Mouse (Mus musculus): ENCODE results near the gene Dlec1. TPM values are rescaled to one million over a fixed set of nuclear protein-coding genes. Genes with fewer than 3 reads are reported as not detected.

Gene Dlec1
- polyA plus RNA-seq (2016; fragmentation: Nextera tagmentation; extraction: Ambion mirVana): 1.4 and 1.9 TPM in 2 replicates

DNA sequence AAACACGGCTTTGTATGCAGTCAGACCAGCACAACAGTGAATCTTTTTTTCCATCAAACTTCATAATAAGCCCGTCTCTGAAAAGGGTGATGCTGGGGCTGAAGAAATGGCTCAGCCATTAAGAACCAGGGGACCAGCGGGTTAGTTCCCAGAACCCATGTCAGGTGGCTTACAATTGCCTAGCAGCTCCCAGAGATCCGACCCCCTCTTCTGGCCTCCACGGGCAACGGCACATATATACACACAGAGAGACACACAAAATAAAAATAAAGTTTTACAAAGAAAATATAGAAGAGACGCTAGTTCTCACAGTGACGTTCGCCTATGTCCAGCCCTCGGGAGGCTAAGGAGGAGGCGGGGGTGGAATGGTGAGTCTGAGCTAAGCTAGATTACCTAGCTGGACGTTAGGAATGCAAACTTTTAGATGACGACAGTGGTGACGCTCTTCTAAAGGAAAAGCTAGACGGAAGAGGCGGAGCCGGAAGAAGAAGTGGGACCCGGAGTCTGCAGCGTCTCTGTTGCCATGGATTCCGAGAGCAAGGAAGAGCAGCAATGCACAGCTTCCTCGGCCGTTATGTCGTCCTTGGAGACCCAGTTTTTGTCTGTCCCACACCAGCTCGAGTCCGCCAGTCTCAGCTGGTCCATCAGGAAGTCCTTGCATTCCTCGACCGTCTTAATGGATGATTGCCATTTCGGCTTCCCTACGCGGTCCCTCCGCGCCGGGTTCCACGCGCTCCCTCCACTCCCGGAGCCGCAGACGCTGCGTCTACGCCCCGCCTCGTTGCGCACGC lies at the start of gene Dlec1:
Dlec1 (plus strand) TSS at position 487 of the 791 bp plus-strand sequence.
- H3K4me3 ChIP-seq: peak within 1 kb of the TSS; percentile 52
- H3K27ac ChIP-seq: no peak within 1 kb of the TSS
- peaks cover 9% of the 10 kb centered on the region for H3K27me3 ChIP-seq
- no peaks in the 10 kb centered on the region for H3K36me3 ChIP-seq
- peaks cover 9% of the 10 kb centered on the region for H3K4me1 ChIP-seq
- peak within 1 kb of the TSS; percentile 60 for H3K4me2 ChIP-seq (replicated peaks)
- H3K9me3 ChIP-seq (replicated peaks): no peaks in the 10 kb centered on the region
- peak within 1 kb of the TSS; percentile 28 for H3K9ac ChIP-seq
- 3% methylated on average over 44 of the region's 44 CpGs for WGBS
- peak; percentile 77 for ATAC-seq (ENCODE audit: low FRiP score)

DNA sequence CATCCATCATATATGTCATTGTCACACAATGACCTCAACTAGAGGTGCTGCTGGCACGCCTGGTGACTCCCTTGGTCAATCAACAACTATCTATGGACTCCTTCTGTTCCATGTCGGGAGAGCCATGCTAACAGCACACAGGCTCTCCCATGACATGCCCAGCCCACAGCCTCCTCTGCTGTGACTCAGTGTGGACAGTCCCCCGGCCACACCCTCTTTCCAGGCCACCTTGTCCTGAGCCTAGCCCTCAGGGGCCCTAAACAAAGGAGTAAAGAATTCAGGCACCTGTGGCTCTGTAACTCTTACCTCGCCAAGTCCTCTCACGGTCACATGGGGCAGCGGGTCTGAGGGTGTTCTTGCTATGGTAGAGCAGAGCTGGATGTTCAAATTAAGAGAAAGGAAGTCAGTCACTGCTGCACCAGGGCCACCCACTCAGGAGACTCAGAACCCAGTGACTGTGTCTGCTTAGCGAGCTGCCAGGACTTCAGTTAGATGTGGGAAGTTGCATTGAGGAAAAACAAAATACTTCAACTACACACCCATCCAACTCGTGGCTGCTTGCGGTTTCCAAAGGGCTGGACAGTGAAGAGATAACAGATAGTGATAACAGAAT lies 48.2 kb upstream of the Dlec1 start:
- Histone ChIP-seq H3K4me3 (no peak overlapping the region), H3K9me3 (replicated peaks) (no peaks in the 10 kb centered on the region), H3K36me3 (no peaks in the 10 kb centered on the region), H3K27me3 (peaks cover 23% of the 10 kb centered on the region), H3K4me1 (peaks cover 21% of the 10 kb centered on the region), H3K27ac (no peak overlapping the region), H3K4me2 (replicated peaks) (no peak overlapping the region), H3K9ac (no peak overlapping the region)
- WGBS: 79% methylated on average over 9 of the region's 9 CpGs
- no peak for ATAC-seq (ENCODE audit: low FRiP score)

DNA sequence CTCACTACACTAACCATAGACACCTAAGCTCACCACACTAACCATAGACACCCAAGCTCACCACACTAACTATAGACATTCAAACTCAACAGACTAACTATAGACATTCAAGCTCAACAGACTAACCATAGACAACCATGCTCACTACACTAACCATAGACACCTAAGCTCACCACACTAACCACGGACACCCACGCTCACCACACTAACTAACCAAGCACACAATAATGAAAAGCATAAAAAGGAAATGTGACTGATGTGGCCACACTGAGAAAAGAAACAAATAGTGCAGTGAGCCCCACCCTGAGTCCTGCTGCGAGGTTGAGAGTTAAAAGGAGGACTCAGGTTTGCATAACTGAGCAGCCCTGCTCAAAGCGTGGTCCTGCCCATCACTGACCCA lies 46.9 kb upstream of the Dlec1 start:
- Histone ChIP-seq H3K9ac (no peak overlapping the region), H3K36me3 (no peaks in the 10 kb centered on the region), H3K4me1 (peaks cover 21% of the 10 kb centered on the region), H3K4me3 (no peak overlapping the region), H3K4me2 (replicated peaks) (no peak overlapping the region), H3K27me3 (peaks cover 23% of the 10 kb centered on the region), H3K27ac (no peak overlapping the region), H3K9me3 (replicated peaks) (no peaks in the 10 kb centered on the region)
- ATAC-seq (ENCODE audit: low FRiP score): no peak
- 84% methylated on average over 4 of the region's 4 CpGs for WGBS

DNA sequence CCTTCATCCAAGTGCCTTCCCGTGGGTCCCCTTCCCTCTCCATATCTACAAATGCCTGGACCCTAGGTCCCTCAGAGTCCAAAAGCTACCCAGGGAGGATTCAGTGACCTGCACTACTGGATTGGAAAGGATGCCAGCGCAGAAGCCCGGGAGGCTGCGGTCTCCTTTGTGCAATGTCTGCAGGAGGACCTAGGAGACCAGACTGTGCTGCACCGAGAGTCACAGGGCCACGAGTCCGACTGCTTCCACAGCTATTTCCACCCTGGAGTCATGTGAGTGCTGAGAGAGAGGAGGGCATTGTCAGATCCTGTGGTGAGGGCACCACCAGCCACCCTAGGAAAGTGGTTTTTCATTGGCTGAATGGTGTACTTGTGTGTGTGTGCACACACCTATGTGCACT lies 44.0 kb upstream of the Dlec1 start:
- no peak overlapping the region for H3K27ac ChIP-seq
- H3K9ac ChIP-seq: no peak overlapping the region
- WGBS: 88% methylated on average over 7 of the region's 7 CpGs
- no peaks in the 10 kb centered on the region for H3K9me3 ChIP-seq (replicated peaks)
- H3K27me3 ChIP-seq: peaks cover 10% of the 10 kb centered on the region
- ATAC-seq (ENCODE audit: low FRiP score): no peak
- no peaks in the 10 kb centered on the region for H3K36me3 ChIP-seq
- peaks cover 4% of the 10 kb centered on the region for H3K4me1 ChIP-seq
- H3K4me2 ChIP-seq (replicated peaks): no peak overlapping the region
- no peak overlapping the region for H3K4me3 ChIP-seq

DNA sequence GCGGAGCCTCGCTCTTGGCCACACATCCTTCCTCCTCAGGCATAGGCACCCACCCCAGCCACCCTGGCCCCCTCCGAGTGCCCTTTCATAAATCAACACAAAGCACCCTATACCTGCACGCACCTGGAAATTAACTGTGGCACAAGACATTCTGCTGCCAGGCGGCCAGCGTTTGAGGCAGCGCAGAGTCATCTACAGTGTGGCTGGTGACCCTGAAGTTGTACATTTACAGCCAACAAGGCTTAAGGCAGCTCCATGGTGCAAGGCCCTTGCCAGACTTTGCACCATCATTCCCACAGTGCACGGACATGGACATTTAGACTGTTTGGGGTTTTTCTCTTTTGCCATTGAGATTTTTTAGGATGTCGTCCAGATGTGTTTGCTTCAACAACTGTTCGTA lies 41.6 kb upstream of the Dlec1 start:
- H3K4me2 ChIP-seq (replicated peaks): no peak overlapping the region

DNA sequence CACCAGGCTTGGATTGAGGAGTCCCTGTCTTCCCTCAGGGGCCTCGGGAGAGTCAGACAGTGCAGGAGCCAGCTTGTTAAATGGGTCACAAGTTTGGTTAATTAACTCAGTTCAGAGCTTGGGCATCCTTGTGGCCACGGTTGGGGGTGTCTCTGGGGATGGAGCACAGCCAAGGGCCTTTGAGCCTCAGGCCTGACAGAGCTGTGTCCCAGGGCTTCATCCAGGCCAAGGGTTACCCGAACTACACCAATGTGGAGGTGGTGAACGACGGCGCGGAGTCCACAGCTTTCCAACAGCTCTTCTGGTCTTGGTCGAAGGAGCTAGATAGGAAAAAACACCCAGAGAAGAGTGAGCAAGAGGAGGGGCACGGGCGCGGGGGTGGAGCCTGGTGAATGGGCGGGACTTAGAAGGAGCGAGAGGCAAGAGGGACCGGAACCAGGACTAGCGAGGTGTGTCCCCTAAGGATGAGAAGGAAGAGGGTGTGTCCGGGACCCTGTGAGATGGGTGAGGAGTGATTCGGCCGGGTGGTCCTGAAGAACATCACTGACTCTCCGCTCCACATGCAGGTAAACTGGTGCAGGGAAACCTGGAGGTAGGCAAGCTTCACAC lies 39.1 kb upstream of the Dlec1 start:
- Histone ChIP-seq H3K4me2 (replicated peaks) (no peak overlapping the region), H3K27ac (no peak overlapping the region), H3K9ac (no peak overlapping the region), H3K9me3 (replicated peaks) (no peaks in the 10 kb centered on the region), H3K4me3 (no peak overlapping the region), H3K4me1 (no peaks in the 10 kb centered on the region), H3K27me3 (no peaks in the 10 kb centered on the region), H3K36me3 (no peaks in the 10 kb centered on the region)
- no peak for ATAC-seq (ENCODE audit: low FRiP score)
- 31% methylated on average over 19 of the region's 19 CpGs for WGBS

More for the DNA sequence above, 41.6 kb upstream of the Dlec1 start:
- peaks cover 3% of the 10 kb centered on the region; the same call in 1 of the 2 replicates for H3K4me1 ChIP-seq
- no peaks in the 10 kb centered on the region for H3K27me3 ChIP-seq
- H3K9ac ChIP-seq: no peak overlapping the region
- no peak overlapping the region for H3K4me3 ChIP-seq
- 93% methylated on average over 10 of the region's 10 CpGs for WGBS
- no peak overlapping the region for H3K27ac ChIP-seq
- ATAC-seq (ENCODE audit: low FRiP score): no peak
- no peaks in the 10 kb centered on the region for H3K9me3 ChIP-seq (replicated peaks)
- H3K36me3 ChIP-seq: no peaks in the 10 kb centered on the region

DNA sequence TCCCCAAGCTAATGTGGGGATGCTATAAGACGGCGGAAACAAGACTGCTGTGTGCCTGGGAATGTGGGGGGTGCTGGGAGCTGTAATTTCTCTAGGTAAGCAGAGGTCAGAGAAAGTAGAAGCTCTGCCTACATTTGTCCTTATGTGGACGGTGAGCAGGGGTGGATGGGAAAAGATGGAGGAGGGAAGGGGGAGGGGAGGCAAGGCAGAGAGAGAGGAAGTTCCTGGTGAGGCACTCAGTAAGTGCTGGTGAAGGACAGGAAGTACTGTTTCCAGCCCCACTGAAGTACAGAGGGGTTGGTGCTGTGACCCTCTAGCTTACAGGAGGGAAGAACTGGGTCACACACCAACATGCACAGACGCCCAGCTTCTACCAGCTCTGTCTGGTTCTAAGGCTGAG lies 38.0 kb upstream of the Dlec1 start:
- no peaks in the 10 kb centered on the region for H3K36me3 ChIP-seq
- no peak overlapping the region for H3K4me3 ChIP-seq
- 61% methylated on average over 4 of the region's 4 CpGs for WGBS
- H3K9ac ChIP-seq: no peak overlapping the region
- no peak overlapping the region for H3K27ac ChIP-seq
- no peaks in the 10 kb centered on the region for H3K4me1 ChIP-seq
- H3K9me3 ChIP-seq (replicated peaks): no peaks in the 10 kb centered on the region
- no peaks in the 10 kb centered on the region for H3K27me3 ChIP-seq
- no peak overlapping the region for H3K4me2 ChIP-seq (replicated peaks)
- no peak for ATAC-seq (ENCODE audit: low FRiP score)

DNA sequence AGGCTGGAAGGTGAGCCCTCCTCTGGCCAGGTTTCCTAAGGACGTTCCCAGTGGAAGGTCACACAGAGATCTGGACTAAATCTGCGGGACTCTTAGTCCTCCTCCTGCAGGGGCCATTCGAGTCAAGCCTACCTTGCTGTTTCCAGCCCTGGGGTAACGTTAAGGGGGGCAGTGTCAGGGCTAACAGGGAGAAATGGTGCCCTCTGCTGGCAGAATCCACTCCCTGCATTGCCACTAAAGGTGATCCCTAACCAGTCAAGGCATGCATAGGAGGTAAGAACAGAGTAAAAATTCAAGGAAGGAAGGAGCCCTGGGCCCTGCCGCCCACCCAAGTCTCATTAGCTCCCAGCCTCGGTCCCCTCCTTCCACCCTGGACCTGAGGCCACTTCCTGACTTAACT lies 34.7 kb upstream of the Dlec1 start:
- no peak overlapping the region for H3K27ac ChIP-seq
- no peak overlapping the region for H3K4me2 ChIP-seq (replicated peaks)
- peak; percentile 44; the same call in 1 of the 2 replicates for ATAC-seq (ENCODE audit: low FRiP score)
- H3K4me3 ChIP-seq: no peak overlapping the region
- WGBS: 4% methylated on average over 6 of the region's 6 CpGs
- no peaks in the 10 kb centered on the region for H3K9me3 ChIP-seq (replicated peaks)
- H3K36me3 ChIP-seq: peaks cover 14% of the 10 kb centered on the region
- H3K4me1 ChIP-seq: no peaks in the 10 kb centered on the region
- H3K27me3 ChIP-seq: no peaks in the 10 kb centered on the region
- H3K9ac ChIP-seq: no peak overlapping the region

DNA sequence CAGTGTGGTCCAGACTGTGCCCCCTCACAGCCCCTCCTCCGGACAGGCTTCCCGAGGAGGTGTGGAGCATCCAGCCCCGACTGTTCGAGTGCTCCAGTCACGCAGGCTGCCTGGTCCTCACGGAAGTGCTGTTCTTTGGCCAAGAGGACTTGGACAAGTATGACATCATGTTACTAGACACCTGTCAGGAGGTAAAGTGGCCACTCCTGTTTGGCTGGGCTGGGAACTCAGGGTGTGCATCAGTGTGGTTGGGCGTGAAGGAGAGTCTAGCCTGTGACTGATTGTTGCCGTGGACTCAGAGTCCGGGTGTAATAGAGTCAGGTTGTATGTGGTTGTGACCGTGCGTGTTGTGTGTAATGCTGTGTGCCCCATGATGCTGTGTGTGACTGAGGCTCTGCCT lies 34.0 kb upstream of the Dlec1 start:
- WGBS: 91% methylated on average over 11 of the region's 11 CpGs
- H3K4me1 ChIP-seq: no peaks in the 10 kb centered on the region
- H3K4me2 ChIP-seq (replicated peaks): no peak overlapping the region
- H3K36me3 ChIP-seq: peaks cover 16% of the 10 kb centered on the region
- no peak for ATAC-seq (ENCODE audit: low FRiP score)
- H3K4me3 ChIP-seq: no peak overlapping the region
- H3K9me3 ChIP-seq (replicated peaks): no peaks in the 10 kb centered on the region
- H3K9ac ChIP-seq: no peak overlapping the region
- no peaks in the 10 kb centered on the region for H3K27me3 ChIP-seq
- no peak overlapping the region for H3K27ac ChIP-seq

DNA sequence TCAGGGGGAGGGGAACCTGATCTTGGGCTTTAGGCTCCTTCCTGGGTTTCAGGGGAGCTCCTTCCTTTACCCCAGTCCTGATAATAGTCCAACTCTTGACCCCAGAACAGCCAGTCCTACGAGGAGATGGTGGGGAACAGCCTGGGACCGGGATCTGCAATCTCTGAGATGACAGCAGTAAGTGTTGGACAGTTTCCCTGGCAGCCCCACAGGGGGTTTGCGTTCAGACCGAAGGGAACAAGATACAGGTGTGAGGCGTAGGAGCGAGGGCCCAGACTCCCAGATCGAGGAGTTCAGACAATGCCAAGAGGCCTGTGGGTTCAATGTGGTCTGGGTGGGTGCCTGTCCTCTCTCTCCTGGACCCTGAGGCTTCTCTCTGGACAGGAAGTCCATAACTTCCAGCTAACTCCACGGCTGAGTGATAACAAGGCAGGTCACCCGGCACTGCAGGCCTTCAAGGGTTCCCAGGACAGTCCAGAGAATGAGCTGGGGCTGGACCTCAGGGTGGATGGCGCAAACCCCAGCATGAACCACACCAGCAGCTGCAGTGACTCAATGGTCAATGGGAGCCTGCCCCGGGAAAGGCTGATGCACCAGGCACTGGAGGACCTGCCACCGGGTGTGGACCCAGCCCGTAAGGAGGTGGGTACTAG lies 32.0 kb upstream of the Dlec1 start:
- Histone ChIP-seq H3K9me3 (replicated peaks) (no peaks in the 10 kb centered on the region), H3K4me2 (replicated peaks) (no peak overlapping the region), H3K27ac (no peak overlapping the region), H3K4me3 (no peak overlapping the region), H3K27me3 (no peaks in the 10 kb centered on the region), H3K36me3 (peaks cover 35% of the 10 kb centered on the region), H3K4me1 (peaks cover 2% of the 10 kb centered on the region; the same call in 1 of the 2 replicates), H3K9ac (no peak overlapping the region)
- ATAC-seq (ENCODE audit: low FRiP score): no peak
- WGBS: 89% methylated on average over 13 of the region's 13 CpGs

DNA sequence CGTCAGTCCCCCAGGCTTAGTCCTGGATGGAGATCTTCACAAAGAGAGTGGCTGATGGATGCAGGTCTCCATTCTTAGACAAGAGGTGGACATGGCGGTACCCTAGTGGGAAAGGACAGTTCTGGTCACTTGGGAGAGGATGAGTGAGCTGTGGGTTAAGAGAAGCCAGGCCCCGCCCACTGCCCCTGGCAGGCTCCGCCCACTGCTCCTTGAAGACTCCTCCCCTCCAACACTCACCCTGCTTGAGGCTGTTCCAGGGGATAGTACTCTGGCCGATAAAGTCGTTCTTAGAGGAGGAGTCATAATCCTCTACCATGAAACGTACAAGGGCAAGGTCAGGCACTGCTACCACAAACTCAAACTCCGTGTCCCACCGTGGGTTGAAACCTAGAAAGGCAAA lies 30.5 kb upstream of the Dlec1 start:
- H3K36me3 ChIP-seq: peaks cover 47% of the 10 kb centered on the region
- H3K27ac ChIP-seq: no peak overlapping the region
- H3K4me2 ChIP-seq (replicated peaks): no peak overlapping the region
- H3K4me3 ChIP-seq: no peak overlapping the region
- H3K9me3 ChIP-seq (replicated peaks): no peaks in the 10 kb centered on the region
- no peak for ATAC-seq (ENCODE audit: low FRiP score)
- H3K9ac ChIP-seq: no peak overlapping the region
- WGBS: 87% methylated on average over 9 of the region's 9 CpGs
- H3K27me3 ChIP-seq: no peaks in the 10 kb centered on the region
- peaks cover 2% of the 10 kb centered on the region; the same call in 1 of the 2 replicates for H3K4me1 ChIP-seq

DNA sequence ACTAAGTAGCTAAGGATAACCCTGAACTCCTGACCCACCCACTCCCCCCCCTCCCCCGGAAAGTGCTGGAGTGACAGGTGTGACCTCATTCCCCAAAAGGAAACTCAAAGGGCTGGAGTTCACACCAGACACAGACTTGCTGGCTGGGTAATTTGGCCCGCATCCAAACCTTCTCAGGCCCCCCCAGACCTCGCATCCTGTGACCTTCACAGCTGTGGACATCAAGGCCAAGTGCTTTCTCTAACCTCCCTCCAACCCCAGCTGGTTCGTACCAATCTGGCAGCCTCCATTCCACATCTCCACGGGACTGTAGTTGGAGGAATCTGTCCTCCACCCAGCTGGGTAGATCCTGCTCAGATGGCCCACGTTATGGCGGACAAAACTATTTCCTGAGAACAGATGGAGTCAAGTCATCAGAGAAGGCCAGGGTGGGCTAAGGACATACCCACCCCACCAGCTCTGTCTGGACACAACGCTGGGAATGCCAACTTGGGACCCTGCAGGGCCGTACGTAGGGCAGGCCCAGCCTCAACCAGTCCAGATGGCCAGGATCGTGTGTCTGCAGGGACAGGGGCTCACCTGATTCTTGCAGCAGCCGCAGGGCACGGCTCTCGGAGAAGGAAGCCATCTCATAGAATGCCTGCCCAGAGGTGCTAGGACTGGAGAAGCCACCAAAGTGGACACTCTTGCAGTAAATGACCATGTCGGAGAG lies 28.9 kb upstream of the Dlec1 start:
- no peaks in the 10 kb centered on the region for H3K9me3 ChIP-seq (replicated peaks)
- 85% methylated on average over 15 of the region's 15 CpGs for WGBS
- H3K27ac ChIP-seq: no peak overlapping the region
- no peak overlapping the region for H3K4me3 ChIP-seq
- no peak overlapping the region for H3K9ac ChIP-seq
- no peak for ATAC-seq (ENCODE audit: low FRiP score)
- peaks cover 2% of the 10 kb centered on the region; the same call in 1 of the 2 replicates for H3K4me1 ChIP-seq
- peaks cover 56% of the 10 kb centered on the region for H3K36me3 ChIP-seq
- no peaks in the 10 kb centered on the region for H3K27me3 ChIP-seq
- H3K4me2 ChIP-seq (replicated peaks): no peak overlapping the region
